Mouse (Mus musculus): ENCODE results near the gene Gm3285.

DNA sequence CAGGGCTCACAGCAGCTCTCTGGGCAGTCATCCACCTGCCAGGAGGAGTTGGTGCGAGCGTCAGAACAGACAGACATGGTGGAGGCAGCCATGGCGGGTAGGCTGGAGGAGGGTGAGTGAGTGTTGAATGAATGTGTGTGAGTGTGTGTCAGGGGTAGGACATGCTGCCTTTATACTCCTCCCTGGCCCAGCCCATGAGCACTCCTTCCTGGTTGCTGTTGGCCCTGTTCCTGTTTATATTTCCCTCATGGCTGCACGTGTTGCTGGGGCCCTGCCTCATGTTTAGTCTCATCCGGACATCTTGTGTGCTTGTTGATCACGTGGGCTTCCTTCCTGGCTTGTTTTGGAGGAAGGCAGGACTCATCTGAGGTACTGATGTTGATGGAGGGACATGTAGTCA is 34.8 kb upstream of the Gm3285 start, which contains the start of gene Krtap10-4:
- TF ChIP-seq GATA1 (IDR thresholded peaks at IDR 0.05; ENCODE audit: low read length) (no peak), TAL1 (IDR thresholded peaks at IDR 0.05; ENCODE audit: low read length) (no peak)
